Mouse (Mus musculus) liver (tissue): ENCODE results near the gene Ush2a.
A peak's percentile ranks its signal among the peaks of the same experiment; 100 is the strongest.

Experiments used
- DNase-seq: peaks from one replicate; pipeline ENCODE4 v3.0.0-alpha.2; 2020; ENCODE audit warnings: mixed read lengths

Ush2a gene

GRCm38 (mm10) chr1:188937246-188937780, 675.5 kb downstream of the Ush2a start:
- no peak for DNase-seq

- DNase-seq, result no peak
Observed at GRCm38 (mm10) chr1:188945326-188945725, 683.5 kb downstream of the Ush2a start.

DNA sequence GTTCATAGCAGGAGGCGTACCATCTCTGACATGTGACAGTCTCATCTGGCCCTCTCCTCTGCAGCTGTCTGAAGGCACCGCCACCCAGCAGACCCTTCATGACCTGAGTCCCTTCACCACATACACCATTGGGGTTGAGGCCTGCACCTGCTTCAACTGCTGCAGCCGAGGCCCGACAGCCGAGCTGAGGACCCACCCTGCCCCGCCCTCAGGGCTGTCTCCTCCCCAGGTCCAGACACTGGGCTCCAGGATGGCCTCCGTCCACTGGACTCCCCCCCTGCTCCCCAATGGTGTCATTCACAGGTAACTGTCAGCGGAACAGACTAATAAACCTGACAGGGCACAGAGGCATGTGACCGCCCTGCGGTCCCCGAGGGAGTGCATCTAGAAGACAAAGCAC, 685.0 kb downstream of the Ush2a start:
- DNase-seq, result peak; percentile 17

GRCm38 (mm10) chr1:188947794-188948193, 686.0 kb downstream of the Ush2a start:
- peak; percentile 76 for DNase-seq

DNA sequence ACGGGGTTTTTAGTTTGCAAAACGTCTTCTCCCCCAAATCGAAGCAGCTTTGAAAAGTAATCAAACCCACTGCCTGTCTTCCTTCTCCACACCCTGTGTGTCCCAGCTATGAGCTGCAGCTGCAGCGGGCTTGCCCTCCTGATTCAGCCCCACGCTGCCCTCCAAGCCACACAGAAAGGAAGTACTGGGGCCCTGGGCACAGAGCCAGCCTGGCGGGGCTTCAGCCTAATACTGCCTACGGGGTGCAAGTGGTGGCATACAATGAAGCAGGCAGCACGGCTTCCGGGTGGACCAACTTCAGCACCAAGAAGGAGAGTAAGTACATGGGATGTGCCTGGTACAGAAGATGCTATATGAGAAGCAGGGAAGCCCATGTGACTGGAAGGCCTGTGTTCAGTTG, 686.5 kb downstream of the Ush2a start:
- DNase-seq, result no peak

- DNase-seq, result no peak
Observed at GRCm38 (mm10) chr1:188951091-188951490, 689.3 kb downstream of the Ush2a start.

DNA sequence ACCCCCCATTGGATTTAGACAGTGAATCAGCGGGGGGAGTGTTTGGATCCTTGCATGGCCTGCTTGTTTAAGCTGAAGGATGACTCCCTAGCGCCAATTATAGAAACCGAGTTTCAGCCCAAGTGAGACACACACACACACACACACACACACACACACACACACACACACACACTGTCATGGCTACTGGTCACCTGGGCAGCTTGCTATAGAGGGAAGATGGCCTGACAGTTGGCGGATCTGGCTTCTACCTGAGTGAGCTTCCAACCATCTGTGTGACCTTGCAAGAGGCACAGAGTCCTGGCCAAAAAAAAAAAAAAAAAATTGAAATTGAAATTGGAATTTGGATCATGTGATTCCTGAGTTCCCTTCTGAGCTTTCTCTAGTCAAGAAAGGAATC, 690.7 kb downstream of the Ush2a start:
- DNase-seq, result no peak

DNA sequence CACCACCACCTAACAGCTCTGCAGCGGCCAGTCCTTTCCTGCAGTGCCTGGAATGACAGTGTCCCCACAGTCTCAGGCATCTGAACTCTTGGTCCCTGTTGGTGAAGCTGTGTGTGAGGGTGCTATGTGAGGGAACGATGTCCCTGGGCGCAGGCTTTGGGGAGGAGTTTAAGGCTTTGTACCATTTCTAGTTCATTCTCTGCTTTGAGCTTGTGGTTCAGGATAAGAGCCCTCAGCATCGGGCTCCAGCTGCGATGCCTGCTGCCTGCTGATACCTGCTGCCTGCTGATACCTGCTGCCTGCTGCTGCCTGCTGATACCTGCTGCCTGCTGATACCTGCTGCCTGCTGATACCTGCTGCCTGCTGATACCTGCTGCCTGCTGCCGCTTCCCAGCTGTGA, 711.3 kb downstream of the Ush2a start:
- peak; percentile 87 for DNase-seq

- peak; percentile 80 for DNase-seq
Observed at GRCm38 (mm10) chr1:188973926-188974325, 712.1 kb downstream of the Ush2a start.

DNA sequence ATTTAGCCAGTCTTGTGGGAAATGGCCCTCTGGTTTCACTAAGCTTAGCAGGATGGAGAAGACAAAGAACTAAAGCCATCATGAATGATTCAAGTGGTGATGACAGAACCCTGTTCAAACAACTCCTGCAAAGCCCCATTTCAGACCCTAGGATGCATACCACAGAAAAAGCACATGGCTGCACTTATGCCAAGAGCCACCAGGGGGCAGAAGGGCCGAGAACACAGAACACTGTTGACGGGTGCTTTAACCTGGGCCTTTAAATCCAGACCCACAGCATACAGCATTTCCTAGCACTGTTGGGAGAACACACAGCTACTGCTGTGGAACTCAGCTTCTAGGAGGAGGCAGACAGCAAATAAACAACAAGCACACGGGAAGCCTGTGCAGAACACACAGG, 718.2 kb downstream of the Ush2a start:
- peak; percentile 76 for DNase-seq

DNA sequence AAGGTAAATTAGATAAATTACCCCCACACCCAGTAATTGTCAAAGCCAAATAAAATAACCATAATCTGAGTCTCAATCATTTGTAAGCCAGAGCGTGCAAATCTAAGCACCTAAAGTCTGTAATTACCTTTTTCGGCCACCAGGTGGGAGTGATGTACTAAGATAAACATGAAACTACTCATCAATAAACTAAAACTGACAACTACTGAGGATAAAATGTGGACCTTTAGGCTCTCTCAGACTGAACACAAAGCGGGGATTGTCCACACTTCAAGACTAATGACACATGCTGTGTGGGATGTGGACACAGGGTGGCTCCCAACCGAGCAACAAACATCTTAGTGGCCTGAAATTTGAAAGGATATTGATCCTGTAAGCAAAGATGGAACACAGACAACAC, 731.4 kb downstream of the Ush2a start:
- DNase-seq, result peak; percentile 39

GRCm38 (mm10) chr1:188997921-188998320, 736.1 kb downstream of the Ush2a start:
- DNase-seq, result no peak

DNA sequence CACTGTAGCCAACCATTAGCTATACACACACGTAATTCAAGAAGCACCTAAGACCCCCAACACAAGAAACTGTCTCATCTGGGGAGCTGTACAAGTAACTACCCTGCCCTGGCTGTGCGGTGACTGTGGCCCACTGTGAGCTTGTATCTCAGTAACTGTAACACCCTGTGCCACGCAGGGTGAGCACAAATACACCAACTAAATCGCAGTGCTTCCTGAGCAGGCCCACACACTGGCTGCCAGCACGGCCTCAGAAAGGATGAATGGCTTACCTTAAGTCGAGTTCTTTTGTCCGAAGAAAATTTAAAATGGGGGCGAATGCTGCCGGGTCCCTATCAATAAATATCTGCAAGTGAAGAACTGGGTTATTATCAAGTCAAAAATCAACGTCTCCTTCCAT, 738.2 kb downstream of the Ush2a start:
- DNase-seq, result no peak

DNA sequence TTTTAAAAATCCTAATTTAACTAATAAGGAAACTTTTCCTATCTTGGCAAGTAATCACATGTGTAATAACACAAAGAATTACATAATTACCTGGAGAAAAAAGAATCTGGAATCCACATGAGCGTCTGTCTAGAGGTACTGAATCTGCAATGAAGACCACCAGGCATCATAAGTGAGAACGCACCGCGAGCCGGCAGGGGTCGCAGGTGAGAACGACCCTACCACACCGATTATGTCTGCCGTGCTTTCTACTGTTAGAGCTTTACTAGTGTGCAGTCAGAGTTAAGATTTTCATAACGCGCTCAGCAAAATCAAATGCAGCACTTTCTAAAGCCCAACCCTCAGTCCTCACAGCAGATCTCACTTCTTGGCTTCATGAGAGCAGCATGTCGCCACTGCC, 740.0 kb downstream of the Ush2a start:
- no peak for DNase-seq

DNA sequence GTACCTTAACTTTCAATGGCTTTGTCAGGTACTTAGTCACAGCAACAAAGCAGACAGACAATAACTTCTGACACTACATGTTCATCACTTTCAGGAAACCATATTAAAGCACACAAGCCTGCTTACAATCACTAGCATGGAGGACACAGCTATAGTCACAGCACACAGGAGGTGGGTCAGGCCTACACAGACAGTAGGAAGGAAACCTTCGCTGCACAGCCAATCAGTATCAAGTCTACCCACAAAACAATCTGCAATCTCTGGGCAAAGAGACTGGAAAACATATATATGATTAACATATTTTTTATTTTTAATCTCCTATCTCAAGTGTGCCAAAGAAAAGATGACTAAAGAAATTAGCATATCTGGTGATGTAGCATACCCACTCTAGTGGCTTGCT, 743.0 kb downstream of the Ush2a start:
- DNase-seq, result no peak

DNA sequence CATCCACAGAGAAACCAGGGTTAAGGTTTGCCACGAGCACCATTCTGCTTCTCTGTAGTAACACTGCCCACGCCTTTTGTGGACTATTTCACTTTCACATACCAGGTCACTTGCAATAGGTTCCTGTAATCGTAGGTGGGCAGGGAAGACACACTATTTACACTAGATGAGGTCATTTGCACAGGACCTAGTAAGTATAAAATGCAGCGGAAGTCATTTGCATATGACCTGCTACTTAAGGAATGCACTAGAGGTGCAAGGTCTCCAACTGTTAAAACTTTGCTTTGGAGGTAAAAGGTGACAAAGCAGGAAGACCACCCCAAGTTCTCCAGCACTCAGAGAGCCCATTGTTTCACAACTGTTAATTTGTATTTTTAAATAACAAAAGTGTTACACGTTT, 744.4 kb downstream of the Ush2a start:
- no peak for DNase-seq

- peak; percentile 17 for DNase-seq
Observed at GRCm38 (mm10) chr1:189006826-189007225, 745.0 kb downstream of the Ush2a start.

GRCm38 (mm10) chr1:189007239-189007979, 745.6 kb downstream of the Ush2a start, which contains the start of gene Kctd3:
TSS of gene Kctd3 (minus strand) at chr1:189007841.
- peak; percentile 97 for DNase-seq

GRCm38 (mm10) chr1:189007980-189008324, 746.1 kb downstream of the Ush2a start:
- DNase-seq, result no peak

DNA sequence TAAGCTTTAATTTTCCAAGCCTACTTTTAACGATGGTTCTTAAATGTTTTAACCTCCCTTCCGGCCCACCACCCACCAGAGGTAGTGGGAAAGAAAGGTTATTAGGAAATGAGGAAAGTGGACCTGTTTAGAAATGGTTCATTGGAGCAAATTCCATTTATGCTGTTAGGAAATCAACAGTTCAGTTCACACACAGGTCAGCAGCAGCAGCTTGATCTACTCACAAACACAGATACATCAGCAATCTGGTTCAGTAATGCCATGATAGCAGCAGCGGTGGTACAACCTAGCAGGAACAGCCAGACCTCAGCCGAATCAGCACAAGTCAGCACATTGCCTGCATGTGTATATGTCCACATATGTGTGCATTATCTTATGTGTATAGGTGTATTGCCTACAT, 748.8 kb downstream of the Ush2a start:
- DNase-seq, result no peak

GRCm38 (mm10) chr1:189012846-189013586, 751.2 kb downstream of the Ush2a start:
- DNase-seq, result peak; percentile 65

GRCm38 (mm10) chr1:189013587-189013921, 751.7 kb downstream of the Ush2a start:
- DNase-seq, result no peak
